Mouse (Mus musculus) CH12.LX (cell line): ENCODE measurements around the gene Zfp334. TPM values are rescaled to one million over a fixed set of nuclear protein-coding genes. Genes with fewer than 3 reads are reported as not detected.

Source experiments
- DNase-seq: peaks from one replicate; pipeline ENCODE4 v3.0.0-alpha.2; 2013; ENCODE audit errors: extremely low read depth
- H3K27ac ChIP-seq: 2 replicates; pipeline ENCODE4 v1.5.1; 2012; ENCODE audit warnings: low read depth, mild to moderate bottlenecking, control low read depth, moderate library complexity; ENCODE audit not compliant: insufficient read depth
- H3K27me3 ChIP-seq: replicated peaks from 2 replicates; pipeline ENCODE3; 2012; ENCODE audit warnings: inconsistent platforms
- H3K36me3 ChIP-seq, 2 experiments: replicated peaks in 1 of 2; 2 replicates each; pipeline versions ENCODE3 to v1.6.1; 2012; ENCODE audit warnings: inconsistent platforms in 1 of 2, low read length in 1 of 2, mild to moderate bottlenecking in 1 of 2, mixed read lengths in 1 of 2, moderate library complexity in 1 of 2; ENCODE audit not compliant: control insufficient read depth in 1 of 2, insufficient read depth in 1 of 2
- H3K4me1 ChIP-seq, 2 experiments: 2 replicates each; pipeline ENCODE4 v1.6.1; 2012; ENCODE audit warnings: inconsistent platforms in 1 of 2, moderate library complexity in 1 of 2; ENCODE audit not compliant: insufficient read depth in 2 of 2, control insufficient read depth in 1 of 2
- H3K4me2 ChIP-seq: 2 replicates; pipeline ENCODE4 v1.6.1; 2012; ENCODE audit warnings: low read depth, mild to moderate bottlenecking, control low read depth; ENCODE audit not compliant: poor library complexity, insufficient read depth, severe bottlenecking
- H3K4me3 ChIP-seq, 3 experiments: fragments of 150-350 bp in 1 of 3; sonication (generic) in 1 of 3; replicated peaks in 1 of 3; 2 replicates each; pipeline versions ENCODE3 to v1.5.1; 2011 to 2012; ENCODE audit warnings: low read depth in 2 of 3, low read length in 2 of 3, mild to moderate bottlenecking in 2 of 3, moderate library complexity in 2 of 3, control low read depth in 1 of 3, improper control_type of control experiment in 1 of 3, inconsistent platforms in 1 of 3, mixed read lengths in 1 of 3; ENCODE audit not compliant: poor library complexity in 1 of 3
- H3K79me2 ChIP-seq: replicated peaks from 2 replicates; pipeline ENCODE4 v1.6.1; 2012; ENCODE audit warnings: mild to moderate bottlenecking, moderate library complexity; ENCODE audit not compliant: control insufficient read depth, poor library complexity, insufficient read depth, severe bottlenecking; ENCODE audit errors: extremely low read depth
- H3K9ac ChIP-seq: 2 replicates; pipeline ENCODE4 v1.6.1; 2012; ENCODE audit warnings: low read depth, mild to moderate bottlenecking, control low read depth, moderate library complexity; ENCODE audit not compliant: insufficient read depth
- H3K9me3 ChIP-seq: replicated peaks from 2 replicates; pipeline ENCODE3; 2012; ENCODE audit warnings: low read length, inconsistent platforms, mixed read lengths
- CTCF ChIP-seq, 2 experiments: IDR thresholded peaks in 1 of 2; conservative IDR thresholded peaks in 1 of 2; 2 replicates each; pipeline ENCODE4 v1.5.1; 2011 to 2012; ENCODE audit warnings: low read depth in 2 of 2, low read length in 2 of 2, improper control_type of control experiment in 1 of 2, inconsistent platforms in 1 of 2, mild to moderate bottlenecking in 1 of 2, moderate library complexity in 1 of 2
- ETS1 ChIP-seq: conservative IDR thresholded peaks from 2 replicates; pipeline ENCODE4 v1.6.1; 2012; ENCODE audit warnings: low read depth, mild to moderate bottlenecking, inconsistent platforms, low read length, improper control_type of control experiment, moderate library complexity
- JUN ChIP-seq: IDR thresholded peaks from 2 replicates; pipeline ENCODE4 v1.6.1; 2011; ENCODE audit warnings: low read depth, mild to moderate bottlenecking, low read length, improper control_type of control experiment, moderate library complexity; ENCODE audit not compliant: insufficient read depth
- JUND ChIP-seq: conservative IDR thresholded peaks from 2 replicates; pipeline ENCODE4 v1.6.1; 2011; ENCODE audit warnings: low read depth, low read length, improper control_type of control experiment
- MAZ ChIP-seq: IDR thresholded peaks from 2 replicates; pipeline ENCODE4 v1.6.1; 2012; ENCODE audit warnings: low read depth, mild to moderate bottlenecking, inconsistent platforms, low read length, improper control_type of control experiment, moderate library complexity
- MXI1 ChIP-seq: IDR thresholded peaks from 2 replicates; pipeline ENCODE4 v1.6.1; 2011; ENCODE audit warnings: mild to moderate bottlenecking, low read depth, low read length, improper control_type of control experiment
- NRF1 ChIP-seq: IDR thresholded peaks from 2 replicates; pipeline ENCODE4 v1.6.1; 2014; ENCODE audit warnings: low read depth, mild to moderate bottlenecking, inconsistent platforms, low read length, improper control_type of control experiment, moderate library complexity
- POLR2A ChIP-seq: IDR thresholded peaks from 2 replicates; pipeline ENCODE4 v1.6.1; 2011; ENCODE audit warnings: low read depth, mild to moderate bottlenecking, improper control_type of control experiment, low read length
- POLR2AphosphoS2 ChIP-seq: IDR thresholded peaks from 2 replicates; pipeline ENCODE4 v1.6.1; 2011; ENCODE audit warnings: low read depth, low read length, improper control_type of control experiment
- RAD21 ChIP-seq: IDR thresholded peaks from 2 replicates; pipeline ENCODE4 v1.6.1; 2011; ENCODE audit warnings: low read depth, mild to moderate bottlenecking, low read length, improper control_type of control experiment, moderate library complexity
- RCOR1 ChIP-seq: conservative IDR thresholded peaks from 2 replicates; pipeline ENCODE4 v1.6.1; 2012; ENCODE audit warnings: low read depth, mild to moderate bottlenecking, inconsistent platforms, low read length, improper control_type of control experiment
- SIN3A ChIP-seq: IDR thresholded peaks from 2 replicates; pipeline ENCODE4 v1.6.1; 2012; ENCODE audit warnings: low read length, improper control_type of control experiment, inconsistent platforms
- SMC3 ChIP-seq: IDR thresholded peaks from 2 replicates; pipeline ENCODE4 v1.6.1; 2011; ENCODE audit warnings: low read depth, low read length, improper control_type of control experiment
- TCF12 ChIP-seq: IDR thresholded peaks from 2 replicates; pipeline ENCODE4 v1.6.1; 2014; ENCODE audit warnings: low read depth, mild to moderate bottlenecking, inconsistent platforms, low read length, improper control_type of control experiment
- ZNF384 ChIP-seq: IDR thresholded peaks from 2 replicates; pipeline ENCODE4 v1.6.1; 2012; ENCODE audit warnings: low read depth, low read length, improper control_type of control experiment, inconsistent platforms
- dilution Hi-C: fragments of 300-500 bp; cut with MboI; formaldehyde crosslinking; loops from 2 replicates; pipeline ENCODE4 v1.14.3; 2020; ENCODE audit warnings: low sequenced_read_pairs; ENCODE audit not compliant: extremely low pct_unique_long_range_greater_than_20kb, extremely low pct_ligation_motif_present
- in situ Hi-C: fragments of 300-500 bp; cut with MboI; formaldehyde crosslinking; loops from 3 replicates; pipeline ENCODE4 v1.14.3; 2019; ENCODE audit warnings: low sequenced_read_pairs, low pct_ligation_motif_present, low pct_unique_long_range_greater_than_20kb, mixed read lengths
- polyA plus RNA-seq: library from polyadenylated mRNA; unstranded; fragments of >175 nt; gene quantifications from 2 replicates; pipeline ENCODE4 v1.2.1, GENCODE M21; 2012; ENCODE audit warnings: low read depth; ENCODE audit not compliant: insufficient read length
- total RNA-seq, 2 experiments: library from RNA; depleted of rRNA; stranded (reverse); fragments of 300-350 nt in 1 of 2; fragments of >200 nt in 1 of 2; gene quantifications; 2 replicates each; pipeline ENCODE4 v1.2.3; 2012 to 2014

Zfp334 gene
- total and polyA plus RNA-seq, 3 experiments = not detected

DNA sequence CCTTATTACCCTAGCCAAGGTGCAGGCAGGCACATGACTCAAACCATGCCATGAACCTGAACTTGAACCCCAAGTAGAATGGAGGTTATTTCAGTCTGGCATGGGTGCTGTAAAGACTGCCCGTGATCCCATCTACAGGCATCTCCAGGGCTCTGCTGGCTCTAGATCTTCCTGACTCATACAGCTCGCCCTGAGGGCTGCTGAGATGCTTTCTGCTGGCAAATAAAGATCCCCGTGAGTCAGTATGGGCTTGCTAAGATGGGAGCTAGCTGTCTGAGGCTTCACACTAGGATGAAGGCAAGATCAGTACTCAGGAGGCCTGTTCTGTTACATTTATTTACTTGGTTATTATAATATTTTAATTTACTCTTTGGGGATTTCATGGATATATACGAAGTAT is 4.1 kb upstream of the Zfp334 start:
- Histone ChIP-seq H3K27ac (no peak overlapping the region), H3K79me2 (no peaks in the 10 kb centered on the region), H3K4me1 (no peaks in the 10 kb centered on the region; a peak in 1 of 4 replicates), H3K27me3 (peaks cover 63% of the 10 kb centered on the region), H3K9ac (no peak overlapping the region), H3K4me3 (no peak overlapping the region), H3K9me3 (peaks cover 8% of the 10 kb centered on the region), H3K36me3 (no peaks in the 10 kb centered on the region), H3K4me2 (no peak overlapping the region)
- in situ Hi-C loops (no loop called here), dilution Hi-C loops (no loop called here)
- DNase-seq = no peak
- TF ChIP-seq ETS1 (no peak), JUN (no peak), ZNF384 (no peak), POLR2A (no peak)

DNA sequence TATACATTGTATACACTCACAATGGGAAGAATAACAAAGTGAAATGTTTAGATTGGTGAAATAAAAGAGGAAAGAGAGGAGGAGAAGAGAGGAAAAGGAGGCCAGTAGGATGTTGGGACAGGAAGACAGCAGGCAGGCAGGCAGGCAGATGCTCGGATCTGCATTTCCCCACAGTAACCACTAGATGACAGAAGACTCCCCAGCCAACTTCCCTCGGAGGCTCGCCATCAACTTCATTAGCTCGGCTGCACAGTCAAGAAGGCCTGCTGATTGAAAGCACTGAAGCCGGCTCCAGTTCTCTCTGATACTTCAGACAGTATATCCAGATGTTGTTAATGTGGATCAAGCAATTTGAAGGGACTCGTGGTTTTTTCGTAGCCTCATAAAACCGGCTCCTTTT is 3.5 kb upstream of the Zfp334 start:
- H3K36me3 ChIP-seq = no peaks in the 10 kb centered on the region
- H3K9me3 ChIP-seq = peaks cover 8% of the 10 kb centered on the region
- no peak overlapping the region for H3K9ac ChIP-seq
- in situ Hi-C loops = no loop called here
- H3K4me2 ChIP-seq = peak overlapping the region; percentile 32; the same call in 1 of the 2 replicates
- DNase-seq = peak; percentile 39
- H3K79me2 ChIP-seq = no peaks in the 10 kb centered on the region
- dilution Hi-C loops = no loop called here
- no peaks in the 10 kb centered on the region; a peak in 1 of 4 replicates for H3K4me1 ChIP-seq
- no peak for TF ChIP-seq MXI1
- no peak for TF ChIP-seq POLR2AphosphoS2
- TF ChIP-seq JUND = no peak
- peak; percentile 62 for TF ChIP-seq RAD21
- TF ChIP-seq SMC3 = peak; percentile 66
- no peak for TF ChIP-seq RCOR1
- no peak for TF ChIP-seq MAZ
- peak; percentile 40 to 79; a peak in 3 of 4 replicates for TF ChIP-seq CTCF (conservative IDR thresholded peaks at IDR 0.05 in 1 of 2, IDR thresholded peaks at IDR 0.05 in 1 of 2; ENCODE audit: low read depth in 2 of 2, low read length in 2 of 2)
- TF ChIP-seq NRF1 = no peak
- no peak for TF ChIP-seq TCF12
- TF ChIP-seq JUN = no peak
- TF ChIP-seq SIN3A = no peak
- H3K27me3 ChIP-seq = peaks cover 68% of the 10 kb centered on the region
- no peak overlapping the region for H3K27ac ChIP-seq
- no peak overlapping the region for H3K4me3 ChIP-seq
